Mouse (Mus musculus): ENCODE measurements at regions not wholly inside any gene's neighbourhood (a gene's known extent, or its start where the extent isn't known, plus 50 kb on each side); places are given as distances from the start of the nearest gene placed in this dataset.

GRCm38 (mm10) chr2:146792844-146793420 lies 62.7 kb upstream of the Kiz start:
- no peak for TF ChIP-seq CTCF (IDR thresholded peaks at IDR 0.05; ENCODE audit: low read depth)
- no peak for TF ChIP-seq EP300 (IDR thresholded peaks at IDR 0.05; ENCODE audit: low read depth)

All from liver, embryonic 14.5 days (tissue).